Mouse (Mus musculus): ENCODE measurements around the gene Chst12. TPM values are rescaled to one million over a fixed set of nuclear protein-coding genes. Genes with fewer than 3 reads are reported as not detected.

Gene Chst12
- total and polyA plus RNA-seq, 2 experiments, result 0.28 to 1.4 TPM

DNA sequence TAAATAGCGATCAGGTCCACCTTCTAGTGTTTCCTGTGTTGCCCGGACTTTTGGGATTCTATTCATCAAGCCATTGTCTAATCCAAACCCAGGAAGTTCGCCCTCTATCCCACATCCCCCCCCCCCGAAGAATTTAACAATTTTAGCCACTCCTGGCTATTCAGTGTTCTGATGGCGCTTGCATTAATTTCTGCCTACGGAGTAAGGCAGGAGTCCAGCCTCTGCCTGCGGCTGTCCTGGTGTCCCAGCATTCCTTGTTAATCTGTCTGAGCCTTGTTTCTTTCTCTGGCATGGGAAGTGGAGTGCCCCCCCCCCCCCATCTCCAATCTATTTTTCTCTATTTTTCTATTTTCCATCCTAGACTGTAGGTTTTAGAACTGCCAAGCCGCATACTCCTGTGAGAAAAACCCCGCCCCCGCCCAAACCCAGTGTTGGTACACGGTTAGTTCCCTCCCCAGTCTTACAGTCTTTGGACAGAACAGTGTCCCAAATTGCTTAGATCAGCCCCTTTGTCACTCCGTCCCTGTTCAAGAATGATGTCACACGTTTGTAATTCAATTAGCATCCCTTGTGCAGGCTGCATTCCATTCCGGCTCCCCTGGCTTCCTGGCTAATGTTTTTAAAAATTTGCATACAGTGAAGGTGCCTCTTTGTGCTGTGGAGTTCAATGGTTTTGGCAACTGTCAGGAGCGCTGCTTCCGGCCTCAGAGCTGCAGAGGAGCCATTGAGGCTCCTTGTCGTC, 44.1 kb downstream of the Chst12 start:
- no peak overlapping the region for H3K27ac ChIP-seq (replicated peaks; ENCODE audit: insufficient read depth, low read depth, low read length)
- WGBS, result 43% methylated on average over 17 of the region's 17 CpGs
- H3K27me3 ChIP-seq (ENCODE audit: control insufficient read depth, insufficient read depth, low read length), result no peaks in the 10 kb centered on the region
- DNase-seq (ENCODE audit: extremely low read depth, low read depth, low spot score), result no peak
- no peak for TF ChIP-seq CTCF (IDR thresholded peaks at IDR 0.05; ENCODE audit: low read depth, low read length)
- TF ChIP-seq POLR2A (IDR thresholded peaks at IDR 0.05; ENCODE audit: extremely low read depth, insufficient read depth, low read length), result no peak
- H3K4me1 ChIP-seq (ENCODE audit: control insufficient read depth, insufficient read depth, low read length), result no peaks in the 10 kb centered on the region
- H3K4me3 ChIP-seq (ENCODE audit: insufficient read depth, low read depth, low read length), result no peak overlapping the region
- no peaks in the 10 kb centered on the region for H3K79me2 ChIP-seq (ENCODE audit: control insufficient read depth, insufficient read depth, low read length)
- no peaks in the 10 kb centered on the region for H3K36me3 ChIP-seq (ENCODE audit: control insufficient read depth, insufficient read depth, low read length)
- H3K9ac ChIP-seq (ENCODE audit: low read depth, low read length), result no peak overlapping the region

DNA sequence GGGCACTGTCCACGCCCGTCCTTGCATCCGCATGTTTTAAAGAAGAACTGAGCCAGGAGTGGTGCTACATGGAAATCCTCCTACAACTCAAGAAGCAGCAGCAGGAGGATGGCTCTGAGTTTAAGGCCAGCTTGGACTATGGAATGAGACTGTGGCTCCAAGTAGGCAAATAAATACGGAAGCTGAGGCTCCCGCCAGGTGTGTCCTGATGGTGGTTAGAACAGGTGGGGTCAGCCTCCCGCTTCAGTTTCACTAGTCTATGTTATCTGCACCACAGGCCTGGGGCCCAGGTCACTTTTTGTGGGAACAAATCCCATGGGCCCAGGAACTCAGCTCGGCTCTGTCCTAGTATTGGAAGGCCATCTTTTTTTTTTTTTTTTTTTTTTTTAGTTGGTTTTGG, 48.4 kb downstream of the Chst12 start:
- no peak overlapping the region for H3K4me3 ChIP-seq (ENCODE audit: insufficient read depth, low read depth, low read length)
- no peaks in the 10 kb centered on the region for H3K27me3 ChIP-seq (ENCODE audit: control insufficient read depth, insufficient read depth, low read length)
- H3K9ac ChIP-seq (ENCODE audit: low read depth, low read length), result no peak overlapping the region
- H3K79me2 ChIP-seq (ENCODE audit: control insufficient read depth, insufficient read depth, low read length), result no peaks in the 10 kb centered on the region
- H3K36me3 ChIP-seq (ENCODE audit: control insufficient read depth, insufficient read depth, low read length), result no peaks in the 10 kb centered on the region
- TF ChIP-seq CTCF (IDR thresholded peaks at IDR 0.05; ENCODE audit: low read depth, low read length) (no peak), POLR2A (IDR thresholded peaks at IDR 0.05; ENCODE audit: extremely low read depth, insufficient read depth, low read length) (no peak)
- no peak for DNase-seq (ENCODE audit: extremely low read depth, low read depth, low spot score)
- no peak overlapping the region for H3K27ac ChIP-seq (replicated peaks; ENCODE audit: insufficient read depth, low read depth, low read length)
- no peaks in the 10 kb centered on the region for H3K4me1 ChIP-seq (ENCODE audit: control insufficient read depth, insufficient read depth, low read length)
- 96% methylated on average over 7 of the region's 7 CpGs for WGBS

DNA sequence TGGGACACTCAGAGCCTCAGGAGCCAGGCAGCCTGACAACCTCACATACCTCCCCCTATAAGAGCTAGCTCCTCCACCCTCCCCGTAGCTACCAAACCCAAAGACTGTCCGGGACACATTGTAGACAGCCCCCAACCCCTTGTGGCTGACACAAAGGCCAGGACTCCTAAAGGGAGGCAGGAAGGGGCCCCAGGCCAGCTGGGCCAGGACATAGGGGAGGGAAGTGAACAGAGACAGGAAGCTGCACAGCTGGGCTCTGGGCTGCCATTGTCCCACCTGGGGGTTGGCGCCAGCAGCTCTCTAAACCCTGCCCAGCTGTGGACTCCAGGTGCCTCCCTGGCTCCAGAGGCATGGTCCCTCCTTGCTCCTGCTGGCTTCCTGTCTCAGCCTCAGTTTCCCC, 51.5 kb downstream of the Chst12 start:
- no peak overlapping the region for H3K9ac ChIP-seq (ENCODE audit: low read depth, low read length)
- no peak overlapping the region for H3K27ac ChIP-seq (replicated peaks; ENCODE audit: insufficient read depth, low read depth, low read length)
- no peak for DNase-seq (ENCODE audit: extremely low read depth, low read depth, low spot score)
- no peaks in the 10 kb centered on the region for H3K27me3 ChIP-seq (ENCODE audit: control insufficient read depth, insufficient read depth, low read length)
- no peaks in the 10 kb centered on the region for H3K79me2 ChIP-seq (ENCODE audit: control insufficient read depth, insufficient read depth, low read length)
- no peaks in the 10 kb centered on the region for H3K4me1 ChIP-seq (ENCODE audit: control insufficient read depth, insufficient read depth, low read length)
- 83% methylated on average over 3 of the region's 3 CpGs for WGBS
- no peak for TF ChIP-seq CTCF (IDR thresholded peaks at IDR 0.05; ENCODE audit: low read depth, low read length)
- TF ChIP-seq POLR2A (IDR thresholded peaks at IDR 0.05; ENCODE audit: extremely low read depth, insufficient read depth, low read length), result no peak
- H3K4me3 ChIP-seq (ENCODE audit: insufficient read depth, low read depth, low read length), result no peak overlapping the region
- H3K36me3 ChIP-seq (ENCODE audit: control insufficient read depth, insufficient read depth, low read length), result no peaks in the 10 kb centered on the region

DNA sequence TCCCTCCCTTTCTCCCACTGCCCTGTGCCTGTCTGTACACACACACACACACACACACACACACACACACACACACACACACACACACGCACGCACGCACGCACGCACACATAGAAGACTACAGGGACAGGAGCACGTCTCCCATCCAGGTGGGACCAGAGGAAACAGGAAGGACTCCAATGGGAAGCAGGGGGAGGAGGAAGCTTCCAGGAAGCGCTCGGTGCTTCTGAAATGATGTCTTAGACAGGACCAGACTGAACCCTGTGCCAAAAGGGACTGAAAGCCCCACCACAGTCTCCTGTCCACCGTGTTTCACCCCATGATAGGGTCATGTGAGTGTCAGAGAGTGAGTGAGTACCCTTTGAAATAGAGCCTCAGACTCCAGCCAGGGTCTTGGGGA, 57.3 kb downstream of the Chst12 start:
- DNase-seq (ENCODE audit: extremely low read depth, low read depth, low spot score), result no peak
- Histone ChIP-seq H3K27ac (replicated peaks; ENCODE audit: insufficient read depth, low read depth, low read length) (no peak overlapping the region), H3K4me1 (ENCODE audit: control insufficient read depth, insufficient read depth, low read length) (no peaks in the 10 kb centered on the region), H3K79me2 (ENCODE audit: control insufficient read depth, insufficient read depth, low read length) (no peaks in the 10 kb centered on the region), H3K4me3 (ENCODE audit: insufficient read depth, low read depth, low read length) (no peak overlapping the region), H3K27me3 (ENCODE audit: control insufficient read depth, insufficient read depth, low read length) (no peaks in the 10 kb centered on the region), H3K36me3 (ENCODE audit: control insufficient read depth, insufficient read depth, low read length) (no peaks in the 10 kb centered on the region), H3K9ac (ENCODE audit: low read depth, low read length) (no peak overlapping the region)
- TF ChIP-seq POLR2A (IDR thresholded peaks at IDR 0.05; ENCODE audit: extremely low read depth, insufficient read depth, low read length), result no peak
- no peak for TF ChIP-seq CTCF (IDR thresholded peaks at IDR 0.05; ENCODE audit: low read depth, low read length)
- 85% methylated on average over 9 of the region's 9 CpGs for WGBS

DNA sequence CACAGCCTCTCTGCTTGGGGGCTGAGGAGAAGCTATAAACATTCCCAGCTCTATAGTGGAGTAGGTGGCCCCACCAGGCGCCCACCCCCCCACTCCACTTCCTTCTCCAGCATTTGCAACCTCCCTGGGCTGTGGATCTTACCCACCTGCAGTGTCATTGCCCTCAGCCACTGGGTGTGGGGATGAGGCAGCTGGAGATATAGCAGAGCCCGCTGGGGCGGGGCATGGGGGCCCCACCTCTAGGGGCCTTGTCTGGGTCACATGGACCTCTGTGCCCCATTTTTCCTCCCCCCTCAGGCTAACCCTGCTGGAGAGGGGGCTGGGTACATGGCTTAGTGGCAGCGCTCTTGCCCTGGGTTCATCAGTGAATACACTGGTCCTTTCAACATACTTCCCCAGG, 59.5 kb downstream of the Chst12 start, which contains the start of gene Grifin:
Gene Grifin, minus strand, starts transcription at position 176 of the 400 bp plus-strand sequence.
- TF ChIP-seq POLR2A (IDR thresholded peaks at IDR 0.05; ENCODE audit: extremely low read depth, insufficient read depth, low read length) (no peak), CTCF (IDR thresholded peaks at IDR 0.05; ENCODE audit: low read depth, low read length) (no peak)
- no peak within 1 kb of the TSS for H3K4me3 ChIP-seq (ENCODE audit: insufficient read depth, low read depth, low read length)
- WGBS, result 92% methylated on average over 4 of the region's 4 CpGs
- no peak within 1 kb of the TSS for H3K27ac ChIP-seq (replicated peaks; ENCODE audit: insufficient read depth, low read depth, low read length)
- no peak within 1 kb of the TSS for H3K9ac ChIP-seq (ENCODE audit: low read depth, low read length)
- DNase-seq (ENCODE audit: extremely low read depth, low read depth, low spot score), result no peak
- H3K4me1 ChIP-seq (ENCODE audit: control insufficient read depth, insufficient read depth, low read length), result no peaks in the 10 kb centered on the region
- no peaks in the 10 kb centered on the region for H3K27me3 ChIP-seq (ENCODE audit: control insufficient read depth, insufficient read depth, low read length)
- no peaks in the 10 kb centered on the region for H3K79me2 ChIP-seq (ENCODE audit: control insufficient read depth, insufficient read depth, low read length)
- no peaks in the 10 kb centered on the region for H3K36me3 ChIP-seq (ENCODE audit: control insufficient read depth, insufficient read depth, low read length)

DNA sequence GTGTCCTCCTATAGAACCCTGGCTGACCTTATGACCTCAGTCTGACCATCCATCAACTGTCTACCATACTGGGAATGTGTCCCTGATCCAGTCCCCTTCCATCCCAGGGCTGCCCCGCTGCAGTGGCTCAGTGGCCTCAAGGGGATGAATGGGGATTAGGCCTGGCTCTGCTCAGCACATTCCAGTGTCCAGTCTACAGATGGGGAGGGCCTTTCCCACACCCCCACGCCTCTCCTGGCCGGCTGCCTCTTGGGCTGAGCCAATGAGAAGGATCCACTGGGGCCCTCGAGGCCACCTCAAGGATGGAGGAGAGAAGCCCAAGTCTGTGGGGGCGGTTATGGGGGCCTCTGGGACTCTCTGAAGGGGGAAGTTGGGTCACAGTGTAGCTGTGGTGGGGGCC, 60.1 kb downstream of the Chst12 start:
- no peak for DNase-seq (ENCODE audit: extremely low read depth, low read depth, low spot score)
- Histone ChIP-seq H3K9ac (ENCODE audit: low read depth, low read length) (no peak overlapping the region), H3K4me1 (ENCODE audit: control insufficient read depth, insufficient read depth, low read length) (no peaks in the 10 kb centered on the region), H3K36me3 (ENCODE audit: control insufficient read depth, insufficient read depth, low read length) (no peaks in the 10 kb centered on the region), H3K27ac (replicated peaks; ENCODE audit: insufficient read depth, low read depth, low read length) (no peak overlapping the region), H3K4me3 (ENCODE audit: insufficient read depth, low read depth, low read length) (no peak overlapping the region), H3K27me3 (ENCODE audit: control insufficient read depth, insufficient read depth, low read length) (no peaks in the 10 kb centered on the region), H3K79me2 (ENCODE audit: control insufficient read depth, insufficient read depth, low read length) (no peaks in the 10 kb centered on the region)
- TF ChIP-seq POLR2A (IDR thresholded peaks at IDR 0.05; ENCODE audit: extremely low read depth, insufficient read depth, low read length) (no peak), CTCF (IDR thresholded peaks at IDR 0.05; ENCODE audit: low read depth, low read length) (no peak)
- WGBS, result 65% methylated on average over 5 of the region's 5 CpGs

Data from liver, adult 2 months (tissue).